Mouse (Mus musculus) kidney, adult 2 months (tissue): Measurements from ENCODE around the gene Itgam. TPM values are rescaled to one million over a fixed set of nuclear protein-coding genes. Genes with fewer than 3 reads are reported as not detected.

Experiments used
- DNase-seq: peaks from one replicate; pipeline ENCODE4 v3.0.0; 2021
- H3K27ac ChIP-seq: fragments of 200-500 bp; 2 replicates; pipeline ENCODE4 v1.5.1; 2012; ENCODE audit warnings: low read depth, low read length, control low read depth, inconsistent platforms; ENCODE audit not compliant: insufficient read depth
- H3K27me3 ChIP-seq: fragments of 200-500 bp; replicated peaks from 2 replicates; pipeline ENCODE4 v1.6.1; 2012; ENCODE audit warnings: mild to moderate bottlenecking, moderate library complexity, low read length, inconsistent platforms; ENCODE audit not compliant: control insufficient read depth, insufficient read depth
- H3K36me3 ChIP-seq: fragments of 200-500 bp; 2 replicates; pipeline ENCODE4 v1.6.1; 2012; ENCODE audit warnings: mild to moderate bottlenecking, moderate library complexity, low read length, inconsistent platforms; ENCODE audit not compliant: control insufficient read depth, insufficient read depth
- H3K4me1 ChIP-seq: fragments of 200-500 bp; 2 replicates; pipeline ENCODE4 v1.6.1; 2011; ENCODE audit warnings: low read length; ENCODE audit not compliant: control insufficient read depth, insufficient read depth
- H3K4me3 ChIP-seq: fragments of 200-500 bp; 2 replicates; pipeline ENCODE4 v1.5.1; 2011; ENCODE audit warnings: mild to moderate bottlenecking, low read depth, low read length, control low read depth; ENCODE audit not compliant: insufficient read depth
- CTCF ChIP-seq: fragments of 200-500 bp; conservative IDR thresholded peaks from 2 replicates; pipeline ENCODE4 v1.5.1; 2011; ENCODE audit warnings: low read depth, mild to moderate bottlenecking, control low read depth, low read length, moderate library complexity, mixed read lengths; ENCODE audit not compliant: insufficient read depth, insufficient read length
- POLR2A ChIP-seq: fragments of 200-500 bp; IDR thresholded peaks from one replicate; pipeline ENCODE4 v1.6.1; 2011; ENCODE audit warnings: low read depth, low read length, control low read depth
- WGBS: fragments of 180-500 bp; shearing (Covaris S2); methylation state at CpG from one replicate; pipeline ENCODE4 v1.1.7; 2018; 5-methylcytosine and 5-hydroxymethylcytosine counted together
- polyA plus RNA-seq: library from polyadenylated mRNA; depleted of rRNA; stranded (reverse); fragments of >200 nt; gene quantifications from 2 replicates; pipeline ENCODE4 v1.2.3, GENCODE M21; 2012

Itgam gene
- polyA plus RNA-seq, 1 experiment: 7.0 TPM

GRCm38 (mm10) chr7:128044142-128044785 lies 18.2 kb upstream of the Itgam start:
- no peak for DNase-seq
- H3K27me3 ChIP-seq: no peaks in the 10 kb centered on the region
- no peak for TF ChIP-seq POLR2A
- TF ChIP-seq CTCF: no peak
- H3K36me3 ChIP-seq: no peaks in the 10 kb centered on the region
- no peak overlapping the region for H3K4me3 ChIP-seq
- no peak overlapping the region for H3K27ac ChIP-seq
- WGBS: 54% methylated on average over 4 of the region's 4 CpGs
- no peaks in the 10 kb centered on the region for H3K4me1 ChIP-seq

DNA sequence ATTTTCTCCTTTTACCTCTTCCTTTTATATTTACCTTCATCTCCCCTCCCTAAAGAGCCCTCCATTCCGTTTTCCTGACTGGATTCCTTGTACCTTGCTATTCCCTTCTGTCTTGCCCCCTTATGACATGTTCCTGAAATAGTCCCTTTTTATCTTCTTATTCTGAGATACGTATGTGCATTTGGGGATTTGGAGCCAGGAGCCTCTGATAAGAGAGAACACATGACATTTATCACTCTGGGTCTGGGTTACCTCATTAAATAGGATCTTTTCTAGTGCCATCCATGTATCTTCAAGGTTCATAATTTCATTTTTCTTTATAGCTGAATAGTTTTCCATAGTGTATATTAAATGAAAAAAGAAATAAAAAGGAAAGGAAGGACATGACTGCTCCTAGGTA lies 16.8 kb upstream of the Itgam start:
- H3K27ac ChIP-seq: no peak overlapping the region
- 79% methylated on average over 2 of the region's 2 CpGs for WGBS
- H3K27me3 ChIP-seq: no peaks in the 10 kb centered on the region
- no peak for TF ChIP-seq CTCF
- TF ChIP-seq POLR2A: no peak
- H3K4me3 ChIP-seq: no peak overlapping the region
- no peaks in the 10 kb centered on the region for H3K4me1 ChIP-seq
- DNase-seq: no peak
- no peaks in the 10 kb centered on the region for H3K36me3 ChIP-seq

GRCm38 (mm10) chr7:128048819-128049218 lies 13.6 kb upstream of the Itgam start:
- DNase-seq: peak; percentile 15

DNA sequence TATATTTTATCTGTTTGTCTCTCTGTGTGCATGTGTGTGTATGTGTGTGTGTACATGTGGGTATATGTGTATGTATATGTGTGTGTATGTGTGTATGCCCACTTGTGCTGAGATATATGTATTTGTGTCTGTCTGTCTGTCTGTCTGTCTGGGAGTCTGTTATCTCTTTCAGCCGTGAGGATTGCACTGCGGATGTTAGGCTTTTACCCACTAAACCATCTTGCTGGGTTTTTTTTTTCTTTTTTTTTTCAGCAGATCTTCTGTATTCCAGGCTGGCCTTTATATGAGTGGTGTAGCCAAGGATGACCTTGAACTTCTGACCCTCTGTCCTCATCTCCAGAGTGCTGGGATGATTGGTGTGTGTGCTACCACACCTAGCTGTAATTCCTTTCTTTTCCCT lies 13.2 kb upstream of the Itgam start:
- TF ChIP-seq POLR2A (no peak), CTCF (no peak)
- Histone ChIP-seq H3K36me3 (no peaks in the 10 kb centered on the region), H3K27ac (no peak overlapping the region), H3K4me1 (no peaks in the 10 kb centered on the region), H3K27me3 (no peaks in the 10 kb centered on the region), H3K4me3 (no peak overlapping the region)
- WGBS: 87% methylated on average over 2 of the region's 2 CpGs
- DNase-seq: no peak

More at GRCm38 (mm10) chr7:128048819-128049218, 13.6 kb upstream of the Itgam start:
- TF ChIP-seq CTCF (no peak), POLR2A (no peak)
- Histone ChIP-seq H3K4me1 (no peaks in the 10 kb centered on the region), H3K27me3 (no peaks in the 10 kb centered on the region), H3K4me3 (no peak overlapping the region), H3K27ac (no peak overlapping the region), H3K36me3 (no peaks in the 10 kb centered on the region)
- WGBS: 91% methylated on average over 4 of the region's 4 CpGs

- Histone ChIP-seq H3K36me3 (no peaks in the 10 kb centered on the region), H3K27me3 (no peaks in the 10 kb centered on the region), H3K4me3 (no peak overlapping the region), H3K27ac (no peak overlapping the region), H3K4me1 (no peaks in the 10 kb centered on the region)
- no peak for DNase-seq
- TF ChIP-seq CTCF (no peak), POLR2A (no peak)
- 62% methylated on average over 4 of the region's 4 CpGs for WGBS
These were observed 11.7 kb upstream of the Itgam start for GRCm38 (mm10) chr7:128050739-128051138.

GRCm38 (mm10) chr7:128053061-128053460 lies 9.4 kb upstream of the Itgam start:
- Histone ChIP-seq H3K4me1 (no peaks in the 10 kb centered on the region), H3K27me3 (no peaks in the 10 kb centered on the region), H3K36me3 (no peaks in the 10 kb centered on the region), H3K4me3 (no peak overlapping the region), H3K27ac (no peak overlapping the region)
- WGBS: 64% methylated on average over 5 of the region's 5 CpGs
- no peak for DNase-seq
- no peak for TF ChIP-seq POLR2A
- TF ChIP-seq CTCF: no peak

GRCm38 (mm10) chr7:128056917-128057444 lies 5.5 kb upstream of the Itgam start:
- no peaks in the 10 kb centered on the region for H3K27me3 ChIP-seq
- no peaks in the 10 kb centered on the region for H3K36me3 ChIP-seq
- H3K27ac ChIP-seq: no peak overlapping the region
- H3K4me3 ChIP-seq: no peak overlapping the region
- no peaks in the 10 kb centered on the region for H3K4me1 ChIP-seq
- WGBS: 62% methylated on average over 3 of the region's 3 CpGs
- DNase-seq: no peak
- TF ChIP-seq POLR2A: no peak
- no peak for TF ChIP-seq CTCF
